Mouse (Mus musculus) stomach, embryonic 16.5 days (tissue): ENCODE measurements around the gene Qtrt2. TPM values are rescaled to one million over a fixed set of nuclear protein-coding genes. Genes with fewer than 3 reads are reported as not detected.

Experiments used
- ATAC-seq: fragments of 200-750 bp; cut with Nextera tagmentation; 2 replicates; pipeline ENCODE4 v1.8.0; 2017; ENCODE audit warnings: moderate number of reproducible peaks, moderate TSS enrichment; ENCODE audit not compliant: insufficient read depth, low FRiP score
- H3K27ac ChIP-seq: fragments of 300-500 bp; sonication (generic); 2 replicates; pipeline ENCODE4 v1.5.1; 2014; ENCODE audit warnings: low read length
- H3K27me3 ChIP-seq: fragments of 300-500 bp; sonication (generic); 2 replicates; pipeline ENCODE4 v1.6.1; 2014; ENCODE audit warnings: low read length, control low read depth, mixed read lengths; ENCODE audit not compliant: control insufficient read depth, insufficient read depth
- H3K36me3 ChIP-seq: fragments of 300-500 bp; sonication (generic); 2 replicates; pipeline ENCODE4 v1.6.1; 2014; ENCODE audit warnings: low read length; ENCODE audit not compliant: control insufficient read depth, insufficient read depth
- H3K4me1 ChIP-seq: fragments of 300-500 bp; sonication (generic); 2 replicates; pipeline ENCODE4 v1.6.1; 2014; ENCODE audit warnings: low read length, control low read depth, mixed read lengths; ENCODE audit not compliant: control insufficient read depth, insufficient read depth
- H3K4me2 ChIP-seq: fragments of 300-500 bp; sonication (generic); 2 replicates; pipeline ENCODE4 v1.6.1; 2014; ENCODE audit warnings: low read depth, low read length, mixed read lengths
- H3K4me3 ChIP-seq: fragments of 300-500 bp; sonication (generic); replicated peaks from 2 replicates; pipeline ENCODE4 v1.5.1; 2014; ENCODE audit warnings: mild to moderate bottlenecking, low read length
- H3K9ac ChIP-seq: fragments of 300-500 bp; sonication (generic); 2 replicates; pipeline ENCODE4 v1.6.1; 2014; ENCODE audit warnings: low read length
- H3K9me3 ChIP-seq: fragments of 300-500 bp; sonication (generic); replicated peaks from 2 replicates; pipeline ENCODE4 v1.6.1; 2016; ENCODE audit warnings: low read length, control low read depth; ENCODE audit not compliant: control insufficient read depth
- WGBS: fragments of 180-500 bp; shearing (Covaris S2); extraction: QIAGEN DNeasy Blood & Tissue Kit; methylation state at CpG from one replicate; pipeline ENCODE4 v1.1.7; 2014; 5-methylcytosine and 5-hydroxymethylcytosine counted together
- polyA plus RNA-seq: library from polyadenylated mRNA; unstranded; fragments of >200 nt; fragmentation: Nextera tagmentation; extraction: Ambion mirVana; gene quantifications from 2 replicates; pipeline ENCODE4 v1.2.1, GENCODE M21; 2015

Gene Qtrt2
- polyA plus RNA-seq, 1 experiment from 2014 or later, result 24.2 TPM

DNA sequence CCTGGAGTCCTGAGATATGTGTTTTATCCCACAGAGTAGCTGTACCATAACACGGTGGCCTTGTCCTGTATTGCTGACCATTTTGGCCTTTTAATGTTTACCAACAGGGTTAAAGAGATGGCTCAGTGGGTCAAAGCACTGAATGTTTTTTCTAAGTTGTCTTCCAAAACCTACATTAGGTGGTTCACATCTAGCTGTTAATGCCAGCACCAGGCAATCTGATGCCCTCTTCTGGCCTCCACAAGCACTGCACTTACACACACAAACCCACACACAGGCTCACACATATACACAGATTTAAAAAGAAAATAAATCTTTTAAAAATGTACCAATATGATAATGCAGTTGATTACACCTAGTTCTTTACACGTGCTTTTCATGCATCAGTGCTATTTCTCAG is 17.7 kb downstream of the Qtrt2 start:
- ATAC-seq, result no peak
- 90% methylated on average over 2 of the region's 2 CpGs for WGBS

DNA sequence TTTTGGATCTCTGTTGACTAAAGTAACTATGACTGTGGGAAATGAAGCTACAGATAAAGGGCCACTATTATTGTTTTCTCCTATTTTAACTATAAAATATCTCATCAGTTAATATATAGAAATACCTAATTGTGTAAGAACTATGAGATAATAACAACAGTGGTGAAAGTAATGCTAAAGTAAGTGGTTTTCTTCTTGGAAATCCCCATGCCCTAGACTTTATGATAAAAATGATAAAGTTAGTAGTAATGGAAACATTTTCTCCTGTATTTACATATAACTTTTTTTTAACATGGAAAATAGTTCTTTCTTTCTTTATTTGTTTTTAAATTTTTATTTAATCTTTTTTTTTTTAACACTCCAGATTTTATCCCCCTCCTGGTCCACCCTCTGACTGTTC is 26.0 kb downstream of the Qtrt2 start:
- Histone ChIP-seq H3K4me3 (no peak overlapping the region), H3K4me1 (no peaks in the 10 kb centered on the region), H3K9me3 (no peaks in the 10 kb centered on the region), H3K4me2 (no peak overlapping the region), H3K36me3 (no peaks in the 10 kb centered on the region), H3K9ac (no peak overlapping the region), H3K27ac (no peak overlapping the region), H3K27me3 (no peaks in the 10 kb centered on the region)
- ATAC-seq, result no peak

More for the DNA sequence above, 17.7 kb downstream of the Qtrt2 start:
- Histone ChIP-seq H3K9ac (no peak overlapping the region), H3K4me3 (no peak overlapping the region), H3K4me2 (no peak overlapping the region), H3K27me3 (no peaks in the 10 kb centered on the region), H3K36me3 (no peaks in the 10 kb centered on the region), H3K9me3 (no peaks in the 10 kb centered on the region), H3K4me1 (no peaks in the 10 kb centered on the region), H3K27ac (no peak overlapping the region)

GRCm38 (mm10) chr16:43900138-43900537 is 26.5 kb downstream of the Qtrt2 start:
- WGBS, result 66% methylated on average over 4 of the region's 4 CpGs
- no peak overlapping the region for H3K4me2 ChIP-seq
- no peaks in the 10 kb centered on the region for H3K9me3 ChIP-seq

GRCm38 (mm10) chr16:43894501-43894900 is 32.1 kb downstream of the Qtrt2 start:
- H3K27me3 ChIP-seq, result no peaks in the 10 kb centered on the region
- WGBS, result 84% methylated on average over 8 of the region's 8 CpGs
- no peak overlapping the region for H3K4me2 ChIP-seq
- H3K9ac ChIP-seq, result no peak overlapping the region
- no peak overlapping the region for H3K4me3 ChIP-seq
- H3K36me3 ChIP-seq, result no peaks in the 10 kb centered on the region
- no peaks in the 10 kb centered on the region for H3K9me3 ChIP-seq
- no peak for ATAC-seq
- H3K27ac ChIP-seq, result no peak overlapping the region
- no peaks in the 10 kb centered on the region; the same call in 1 of the 2 replicates for H3K4me1 ChIP-seq

More at GRCm38 (mm10) chr16:43900138-43900537, 26.5 kb downstream of the Qtrt2 start:
- Histone ChIP-seq H3K36me3 (no peaks in the 10 kb centered on the region), H3K27ac (no peak overlapping the region), H3K9ac (no peak overlapping the region), H3K4me1 (no peaks in the 10 kb centered on the region), H3K4me3 (no peak overlapping the region), H3K27me3 (no peaks in the 10 kb centered on the region)
- no peak for ATAC-seq

DNA sequence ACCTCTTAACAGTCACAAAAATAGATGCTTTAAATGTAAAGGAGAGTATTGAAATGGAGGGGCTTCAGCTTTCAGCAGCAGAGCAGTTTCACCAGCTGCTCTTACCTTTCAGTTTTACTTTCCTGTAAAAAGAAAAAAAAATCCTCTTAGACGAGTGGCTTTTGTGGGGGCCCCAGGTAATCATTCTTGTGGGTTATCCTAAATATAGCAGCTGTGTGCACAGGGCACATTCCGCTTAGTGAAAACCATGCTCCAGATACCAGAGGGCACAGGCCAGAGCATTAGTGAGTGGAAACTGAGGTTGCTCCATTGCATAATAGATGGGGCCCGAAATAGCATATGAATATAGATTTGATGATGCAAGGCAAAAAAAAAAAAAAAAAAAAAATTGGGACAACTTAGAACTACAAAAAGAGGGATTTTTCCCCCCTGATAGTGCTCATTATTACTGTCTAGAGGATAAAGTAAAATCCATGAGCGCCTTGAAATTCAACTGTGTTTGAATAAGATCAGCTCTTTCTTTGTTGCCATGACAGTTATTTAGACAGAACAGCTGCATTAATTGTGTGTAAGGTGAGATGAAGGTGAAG is 35.8 kb downstream of the Qtrt2 start:
- Histone ChIP-seq H3K4me2 (peak overlapping the region; percentile 76), H3K4me1 (peaks cover 7% of the 10 kb centered on the region), H3K36me3 (no peaks in the 10 kb centered on the region), H3K27me3 (no peaks in the 10 kb centered on the region), H3K9ac (peak overlapping the region; percentile 91; the same call in 1 of the 2 replicates), H3K4me3 (peak overlapping the region; percentile 78; the same call in 1 of the 2 replicates), H3K27ac (no peak overlapping the region), H3K9me3 (no peaks in the 10 kb centered on the region)
- 70% methylated on average over 4 of the region's 4 CpGs for WGBS
- no peak for ATAC-seq

DNA sequence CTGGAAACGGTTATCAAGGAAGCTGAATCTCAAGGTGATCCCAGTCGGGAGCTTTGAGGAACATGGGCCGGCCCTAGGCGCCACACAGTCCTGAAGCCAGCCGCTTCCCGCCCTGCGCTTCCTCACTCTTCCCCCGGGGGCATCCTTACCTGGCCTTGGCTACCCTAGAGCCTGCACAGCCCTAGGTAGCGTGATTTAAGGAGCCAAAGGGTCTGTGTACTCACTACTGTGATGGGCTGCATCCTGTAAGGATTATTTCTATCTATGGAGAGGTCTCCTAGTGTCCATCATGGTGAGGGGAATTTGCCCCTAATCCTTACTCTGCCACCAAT is 36.6 kb downstream of the Qtrt2 start:
- H3K4me2 ChIP-seq, result peak overlapping the region; percentile 76
- H3K9ac ChIP-seq, result peak overlapping the region; percentile 91
- 0% methylated on average over 9 of the region's 9 CpGs for WGBS
- peak overlapping the region; percentile 83 for H3K27ac ChIP-seq
- peaks cover 7% of the 10 kb centered on the region for H3K4me1 ChIP-seq
- no peaks in the 10 kb centered on the region for H3K9me3 ChIP-seq
- no peaks in the 10 kb centered on the region for H3K27me3 ChIP-seq
- H3K4me3 ChIP-seq, result peak overlapping the region; percentile 78
- peak; percentile 96 for ATAC-seq
- no peaks in the 10 kb centered on the region for H3K36me3 ChIP-seq

GRCm38 (mm10) chr16:43889208-43890004 is 37.2 kb downstream of the Qtrt2 start, which contains the start of gene Ccdc191:
Ccdc191 (plus strand) TSS chr16:43889800.
- H3K4me1 ChIP-seq, result peaks cover 7% of the 10 kb centered on the region
- under 1% methylated on average over 33 of the region's 33 CpGs for WGBS
- H3K36me3 ChIP-seq, result no peaks in the 10 kb centered on the region
- peak within 1 kb of the TSS; percentile 89 for H3K4me2 ChIP-seq
- H3K9ac ChIP-seq, result peak within 1 kb of the TSS; percentile 91
- peak; percentile 100 for ATAC-seq
- H3K27me3 ChIP-seq, result no peaks in the 10 kb centered on the region
- peak within 1 kb of the TSS; percentile 78 for H3K4me3 ChIP-seq
- H3K27ac ChIP-seq, result peak within 1 kb of the TSS; percentile 83
- H3K9me3 ChIP-seq, result no peaks in the 10 kb centered on the region

DNA sequence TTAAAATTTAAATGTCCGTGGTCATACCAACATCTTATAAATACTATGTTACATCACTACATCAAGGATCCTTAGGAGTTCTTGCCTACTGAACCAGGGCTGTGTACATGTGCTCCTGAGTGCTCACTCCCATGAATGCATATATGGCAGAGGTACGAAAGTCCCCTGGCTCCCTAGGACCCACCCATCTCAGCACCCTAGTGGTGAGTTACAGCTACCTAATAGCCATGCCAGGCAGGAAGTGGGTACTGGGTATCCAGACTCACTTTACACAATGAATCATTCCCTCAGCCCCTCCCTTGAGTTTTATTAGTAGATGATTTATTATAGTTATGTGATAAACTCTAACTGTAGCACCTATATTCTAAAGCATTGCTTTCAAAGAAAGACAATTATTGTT is 44.3 kb downstream of the Qtrt2 start:
- no peaks in the 10 kb centered on the region for H3K36me3 ChIP-seq
- no peaks in the 10 kb centered on the region; the same call in 1 of the 2 replicates for H3K4me1 ChIP-seq
- ATAC-seq, result no peak
- no peaks in the 10 kb centered on the region for H3K9me3 ChIP-seq
- no peak overlapping the region for H3K9ac ChIP-seq
- WGBS, result 95% methylated on average over 2 of the region's 2 CpGs
- no peaks in the 10 kb centered on the region for H3K27me3 ChIP-seq
- H3K4me3 ChIP-seq, result no peak overlapping the region
- H3K4me2 ChIP-seq, result no peak overlapping the region
- no peak overlapping the region for H3K27ac ChIP-seq

GRCm38 (mm10) chr16:43881636-43882035 is 45.0 kb downstream of the Qtrt2 start:
- Histone ChIP-seq H3K9me3 (no peaks in the 10 kb centered on the region), H3K36me3 (no peaks in the 10 kb centered on the region), H3K27me3 (no peaks in the 10 kb centered on the region), H3K4me1 (no peaks in the 10 kb centered on the region; the same call in 1 of the 2 replicates), H3K4me2 (no peak overlapping the region), H3K9ac (no peak overlapping the region), H3K27ac (no peak overlapping the region), H3K4me3 (no peak overlapping the region)
- no peak for ATAC-seq
- whole genome bisulfite sequencing, result 66% methylated on average over 3 of the region's 3 CpGs
